Mouse (Mus musculus): ENCODE results near the gene Abhd17b. TPM values are rescaled to one million over a fixed set of nuclear protein-coding genes. Genes with fewer than 3 reads are reported as not detected.

The Abhd17b gene
- total and polyA plus RNA-seq, 2 experiments from 2014 or later, result 45.6 to 71.1 TPM

DNA sequence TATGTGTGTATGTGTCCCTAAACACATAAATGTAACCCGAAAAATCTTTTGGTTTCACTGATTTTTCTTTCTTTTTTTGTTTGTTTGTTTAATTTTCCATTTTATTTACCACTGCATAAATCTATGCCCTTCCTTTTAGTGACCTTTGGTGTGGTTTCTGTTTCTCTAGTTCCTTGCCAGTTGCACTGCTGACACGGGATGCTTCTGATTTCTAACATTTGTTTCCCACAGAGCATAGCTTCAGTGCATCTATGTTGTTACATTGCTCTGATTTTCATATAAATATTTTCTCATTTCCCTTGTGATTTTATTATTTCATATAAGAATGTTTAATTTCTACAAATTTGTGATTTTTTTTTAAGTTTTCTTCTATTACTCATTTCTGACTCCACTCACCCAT is 17.6 kb upstream of the Abhd17b start:
- no peak for DNase-seq
- Histone ChIP-seq H3K4me2 (ENCODE audit: low read depth) (no peak overlapping the region), H3K36me3 (ENCODE audit: insufficient read depth) (no peaks in the 10 kb centered on the region), H3K27ac (ENCODE audit: low read depth, low read length) (no peak overlapping the region), H3K4me1 (ENCODE audit: insufficient read depth) (no peaks in the 10 kb centered on the region), H3K4me3 (ENCODE audit: low read depth, low read length) (no peak overlapping the region), H3K9me3 (ENCODE audit: low read length) (no peaks in the 10 kb centered on the region), H3K9ac (no peak overlapping the region), H3K27me3 (ENCODE audit: insufficient read depth, low read length) (no peaks in the 10 kb centered on the region)
- no peak for ATAC-seq
- WGBS, result 91% methylated on average over 2 of the region's 2 CpGs
- no peak for TF ChIP-seq CTCF (IDR thresholded peaks at IDR 0.05; ENCODE audit: low read depth)

DNA sequence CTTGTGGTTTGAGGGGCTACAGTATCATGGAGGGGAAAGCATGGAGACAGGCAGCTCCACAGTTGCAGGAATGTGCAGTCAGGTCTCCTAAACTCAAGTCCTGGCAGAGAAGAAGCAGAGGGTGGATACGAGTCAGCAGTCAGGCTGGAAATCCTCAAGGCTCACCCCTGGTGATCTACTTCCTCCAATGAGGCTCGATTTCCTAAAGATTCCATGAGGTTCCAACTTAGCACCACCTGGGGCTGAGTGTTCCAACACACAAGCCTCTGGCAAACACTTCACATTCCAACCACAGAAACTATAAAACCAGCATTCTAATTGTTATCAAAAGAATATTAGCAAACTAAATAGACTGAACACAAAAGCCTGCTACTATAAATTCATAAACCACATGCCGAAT is 16.1 kb upstream of the Abhd17b start:
- WGBS, result 92% methylated on average over 3 of the region's 3 CpGs

DNA sequence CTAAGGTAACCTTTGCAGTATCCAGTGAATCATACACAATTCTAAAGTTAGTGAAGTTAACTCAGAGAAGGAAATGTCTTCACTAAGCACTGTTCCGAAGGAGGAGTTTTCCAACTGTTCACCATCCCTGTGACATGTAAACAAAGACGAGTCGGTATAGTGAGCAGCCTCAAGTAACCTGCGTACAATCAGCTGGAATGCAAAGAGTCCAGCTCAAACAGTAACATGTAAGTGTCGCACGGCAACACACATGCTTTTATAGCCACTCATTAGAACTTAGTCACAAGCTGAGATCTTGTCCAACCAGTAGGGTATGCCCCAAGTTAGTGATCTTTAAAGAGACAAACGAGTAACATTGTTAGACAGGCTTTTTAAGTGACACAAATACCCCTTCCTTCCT is 15.3 kb upstream of the Abhd17b start:
- Histone ChIP-seq H3K9ac (no peak overlapping the region), H3K36me3 (ENCODE audit: insufficient read depth) (no peaks in the 10 kb centered on the region), H3K4me3 (ENCODE audit: low read depth, low read length) (no peak overlapping the region), H3K27ac (ENCODE audit: low read depth, low read length) (no peak overlapping the region), H3K4me2 (ENCODE audit: low read depth) (no peak overlapping the region), H3K4me1 (ENCODE audit: insufficient read depth) (no peaks in the 10 kb centered on the region), H3K27me3 (ENCODE audit: insufficient read depth, low read length) (no peaks in the 10 kb centered on the region), H3K9me3 (ENCODE audit: low read length) (no peaks in the 10 kb centered on the region)
- TF ChIP-seq CTCF (IDR thresholded peaks at IDR 0.05; ENCODE audit: low read depth), result no peak
- DNase-seq (no peak), ATAC-seq (no peak)
- WGBS, result 84% methylated on average over 7 of the region's 7 CpGs

More for the DNA sequence above, 16.1 kb upstream of the Abhd17b start:
- Histone ChIP-seq H3K9me3 (ENCODE audit: low read length) (no peaks in the 10 kb centered on the region), H3K9ac (no peak overlapping the region), H3K4me1 (ENCODE audit: insufficient read depth) (no peaks in the 10 kb centered on the region), H3K27me3 (ENCODE audit: insufficient read depth, low read length) (no peaks in the 10 kb centered on the region), H3K4me2 (ENCODE audit: low read depth) (no peak overlapping the region), H3K4me3 (ENCODE audit: low read depth, low read length) (no peak overlapping the region), H3K27ac (ENCODE audit: low read depth, low read length) (no peak overlapping the region), H3K36me3 (ENCODE audit: insufficient read depth) (no peaks in the 10 kb centered on the region)
- no peak for TF ChIP-seq CTCF (IDR thresholded peaks at IDR 0.05; ENCODE audit: low read depth)
- ATAC-seq, result no peak
- no peak for DNase-seq

DNA sequence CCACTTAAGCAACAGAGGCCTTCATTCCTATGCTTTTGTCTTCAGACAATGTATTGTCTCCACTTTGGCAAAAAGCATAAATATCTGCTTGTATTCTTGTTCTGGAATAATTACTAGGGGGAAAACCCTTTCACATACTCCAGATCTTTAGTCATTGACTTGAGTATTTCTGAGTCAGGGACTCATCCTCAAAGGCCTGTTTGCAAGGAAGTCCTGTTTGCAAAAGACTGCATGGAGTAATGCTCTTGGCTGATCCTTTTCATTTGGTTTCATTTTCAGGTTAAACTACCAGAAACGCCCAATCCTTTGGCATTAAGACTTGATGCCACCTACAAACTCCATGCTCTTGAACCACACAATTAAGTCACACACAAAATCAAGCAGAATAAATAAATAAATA is 9.1 kb upstream of the Abhd17b start:
- Histone ChIP-seq H3K4me3 (ENCODE audit: low read depth, low read length) (no peak overlapping the region), H3K4me2 (ENCODE audit: low read depth) (no peak overlapping the region), H3K27me3 (ENCODE audit: insufficient read depth, low read length) (no peaks in the 10 kb centered on the region), H3K9me3 (ENCODE audit: low read length) (no peaks in the 10 kb centered on the region), H3K9ac (no peak overlapping the region), H3K36me3 (ENCODE audit: insufficient read depth) (no peaks in the 10 kb centered on the region), H3K4me1 (ENCODE audit: insufficient read depth) (no peaks in the 10 kb centered on the region), H3K27ac (ENCODE audit: low read depth, low read length) (no peak overlapping the region)
- TF ChIP-seq CTCF (IDR thresholded peaks at IDR 0.05; ENCODE audit: low read depth), result no peak
- no peak for DNase-seq
- WGBS, result 80% methylated on average over 1 of the region's 1 CpGs
- ATAC-seq, result no peak

DNA sequence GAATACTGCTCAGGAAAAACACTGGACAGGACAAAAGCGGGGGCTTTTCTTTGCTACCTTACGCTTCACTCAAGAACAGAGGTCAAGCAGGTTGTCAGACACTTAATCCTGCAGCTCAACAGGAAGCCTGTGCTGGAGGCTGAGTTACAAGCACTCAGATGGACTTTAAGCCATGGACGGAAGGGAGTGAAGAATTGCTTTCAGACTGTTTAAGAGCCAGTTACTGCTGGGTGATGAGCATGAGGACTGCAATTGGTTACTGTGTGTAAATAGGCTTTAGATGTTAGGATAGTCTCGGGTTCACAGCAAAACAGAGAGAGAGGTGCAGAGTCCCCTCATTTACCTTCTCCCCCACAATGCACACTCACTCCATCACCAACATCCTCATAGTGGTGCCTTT is 7.7 kb upstream of the Abhd17b start:
- H3K27ac ChIP-seq (ENCODE audit: low read depth, low read length), result no peak overlapping the region
- no peak overlapping the region for H3K4me2 ChIP-seq (ENCODE audit: low read depth)
- DNase-seq (no peak), ATAC-seq (no peak)
- no peak overlapping the region for H3K4me3 ChIP-seq (ENCODE audit: low read depth, low read length)
- no peaks in the 10 kb centered on the region for H3K9me3 ChIP-seq (ENCODE audit: low read length)
- TF ChIP-seq CTCF (IDR thresholded peaks at IDR 0.05; ENCODE audit: low read depth), result no peak
- no peaks in the 10 kb centered on the region for H3K36me3 ChIP-seq (ENCODE audit: insufficient read depth)
- WGBS, result 81% methylated on average over 4 of the region's 4 CpGs
- H3K27me3 ChIP-seq (ENCODE audit: insufficient read depth, low read length), result no peaks in the 10 kb centered on the region
- H3K9ac ChIP-seq, result no peak overlapping the region
- H3K4me1 ChIP-seq (ENCODE audit: insufficient read depth), result no peaks in the 10 kb centered on the region

DNA sequence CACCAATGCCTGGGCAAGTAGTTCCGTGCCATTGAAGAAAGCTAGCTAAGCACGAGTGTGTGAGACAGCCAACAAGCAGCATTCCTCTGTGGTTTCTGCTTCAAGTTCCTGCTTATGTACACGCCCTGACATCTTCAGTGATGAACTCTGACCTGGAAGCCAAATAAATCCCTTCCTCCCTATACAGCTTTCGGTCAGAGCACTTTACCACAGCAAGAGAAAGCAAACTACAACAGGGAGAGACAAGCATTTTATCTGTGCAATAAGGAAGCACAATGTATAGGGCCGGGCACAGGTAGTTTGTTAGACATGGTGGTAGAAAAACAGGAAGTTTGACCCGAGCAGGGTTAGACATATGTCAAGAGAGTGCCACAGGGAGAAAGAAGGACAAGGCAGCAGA is 6.8 kb upstream of the Abhd17b start:
- Histone ChIP-seq H3K4me1 (ENCODE audit: insufficient read depth) (no peaks in the 10 kb centered on the region), H3K4me3 (ENCODE audit: low read depth, low read length) (no peak overlapping the region), H3K9me3 (ENCODE audit: low read length) (no peaks in the 10 kb centered on the region), H3K27ac (ENCODE audit: low read depth, low read length) (no peak overlapping the region), H3K9ac (no peak overlapping the region), H3K36me3 (ENCODE audit: insufficient read depth) (no peaks in the 10 kb centered on the region), H3K4me2 (ENCODE audit: low read depth) (no peak overlapping the region), H3K27me3 (ENCODE audit: insufficient read depth, low read length) (no peaks in the 10 kb centered on the region)
- no peak for TF ChIP-seq CTCF (IDR thresholded peaks at IDR 0.05; ENCODE audit: low read depth)
- ATAC-seq (no peak), DNase-seq (no peak)
- 91% methylated on average over 6 of the region's 6 CpGs for WGBS

DNA sequence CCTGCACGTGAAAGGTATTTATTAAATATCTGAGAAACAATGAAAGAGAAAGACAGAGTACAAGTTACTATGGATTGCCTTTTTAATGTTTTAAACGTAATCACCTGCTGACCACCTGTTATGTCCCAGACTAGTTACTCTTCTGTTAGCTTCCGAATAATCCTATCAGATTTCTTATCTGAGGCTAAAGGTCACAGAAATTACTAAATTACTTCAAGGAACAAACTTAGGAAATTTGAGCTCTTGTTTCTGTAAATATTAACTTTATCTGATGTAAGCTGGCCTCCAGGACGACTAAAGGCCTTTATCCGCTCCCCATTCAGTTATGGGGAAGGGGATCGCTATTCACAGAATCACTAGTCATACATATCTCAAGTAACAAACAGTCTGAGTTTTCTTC is 1.3 kb upstream of the Abhd17b start:
- WGBS, result 48% methylated on average over 6 of the region's 6 CpGs
- H3K36me3 ChIP-seq (ENCODE audit: insufficient read depth), result no peaks in the 10 kb centered on the region
- peak overlapping the region; percentile 84 for H3K9ac ChIP-seq
- H3K27ac ChIP-seq (ENCODE audit: low read depth, low read length), result no peak overlapping the region
- H3K4me3 ChIP-seq (ENCODE audit: low read depth, low read length), result peak overlapping the region; percentile 96
- H3K4me2 ChIP-seq (ENCODE audit: low read depth), result peak overlapping the region; percentile 91
- no peak for DNase-seq
- peaks cover 21% of the 10 kb centered on the region; the same call in 1 of the 2 replicates for H3K4me1 ChIP-seq (ENCODE audit: insufficient read depth)
- H3K9me3 ChIP-seq (ENCODE audit: low read length), result no peaks in the 10 kb centered on the region
- no peak for ATAC-seq
- H3K27me3 ChIP-seq (ENCODE audit: insufficient read depth, low read length), result no peaks in the 10 kb centered on the region
- TF ChIP-seq CTCF (IDR thresholded peaks at IDR 0.05; ENCODE audit: low read depth), result no peak

Measured in forebrain, postnatal 0 days (tissue).